In the genomic region with DNA sequence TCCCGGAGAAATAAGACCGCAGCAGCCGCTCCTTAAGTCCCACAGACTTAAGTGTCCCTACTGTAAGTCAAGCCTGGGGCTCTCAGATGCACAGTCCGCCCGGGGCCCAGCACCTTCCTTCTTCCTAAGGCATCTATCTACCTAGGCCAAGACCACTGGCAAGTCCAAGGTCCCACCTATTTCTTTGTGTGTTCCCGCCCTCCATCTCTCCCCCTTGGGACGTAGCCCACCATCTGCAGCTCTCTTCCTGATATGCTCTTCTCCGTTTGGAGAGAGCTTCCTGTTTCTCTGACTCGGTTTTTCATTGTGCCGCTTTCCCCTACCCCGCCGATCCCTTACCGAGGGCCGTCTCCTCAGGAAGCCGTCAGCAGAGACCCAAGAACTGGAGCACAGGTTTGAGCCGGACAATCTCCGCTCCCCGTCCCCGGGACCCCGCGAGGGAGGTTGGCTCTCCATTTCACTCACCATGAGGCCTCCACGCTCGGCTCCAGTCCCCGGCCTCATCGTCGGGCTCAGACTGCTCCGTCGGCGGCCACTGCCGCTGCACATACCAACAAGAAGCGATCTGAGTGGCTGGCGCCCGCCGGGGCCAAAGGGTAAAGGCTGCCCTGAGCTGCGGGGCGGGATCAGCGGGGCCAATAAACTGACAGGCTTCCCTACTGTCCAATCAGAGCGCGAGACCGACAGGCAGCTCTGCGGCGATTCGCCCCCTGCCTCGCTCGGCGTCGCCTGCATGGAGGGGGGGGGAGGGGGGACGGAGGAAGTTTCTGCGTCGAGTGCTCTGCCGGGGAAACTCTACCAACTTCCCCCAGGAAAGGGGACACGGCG, we compare ENCODE assay signal across 8 mouse cellular contexts. TPM values are rescaled to one million over a fixed set of nuclear protein-coding genes. Genes with fewer than 3 reads are reported as not detected.
DNase-seq lines count a peak whose midpoint lies in the region; ATAC-seq and TF ChIP-seq lines count a peak whose summit lies in the region.

A gene (minus strand): TSS at position 601 of the 828 bp plus-strand sequence.

- H3K4me1 ChIP-seq in ES-E14 (ENCODE audit: control insufficient read depth in 2 of 2, insufficient read depth in 2 of 2, low read length in 2 of 2, poor library complexity in 1 of 2), result peaks cover 1 to 12% of the 10 kb centered on the region in 2 experiments; a peak in 3 of 4 replicates
- H3K4me1 ChIP-seq in forebrain, embryonic 15.5 days, result peaks cover 29% of the 10 kb centered on the region
- H3K4me1 ChIP-seq in lung, adult 2 months (ENCODE audit: control insufficient read depth, insufficient read depth, low read length), result peaks cover 3% of the 10 kb centered on the region; the same call in 1 of the 2 replicates

- H3K4me2 ChIP-seq in forebrain, embryonic 15.5 days (replicated peaks), result peak within 1 kb of the TSS; percentile 58

- WGBS in forebrain, embryonic 15.5 days, result 0% methylated on average over 48 of the region's 53 CpGs
- under 1% methylated on average over 52 of the region's 53 CpGs for WGBS in lung, adult 2 months

- peak within 1 kb of the TSS; percentile 95 for H3K27ac ChIP-seq in ES-E14 (ENCODE audit: insufficient read depth, low read depth, low read length, poor library complexity, severe bottlenecking)
- H3K27ac ChIP-seq in forebrain, embryonic 15.5 days (replicated peaks), result peak within 1 kb of the TSS; percentile 98

- peak; percentile 97 for ATAC-seq in forebrain, embryonic 15.5 days (replicated peaks)
- peak; percentile 90 for ATAC-seq in neutrophil, adult 5-6 weeks (ENCODE audit: extremely low read depth, insufficient number of reproducible peaks, low FRiP score, poor library complexity, severe bottlenecking)

- in situ Hi-C loops in ES-E14 (cut with MboI; ENCODE audit: low sequenced_read_pairs in 2 of 2, unreplicated experiment in 2 of 2), result no loop called here

- peak; percentile 96 for DNase-seq in ES-E14 (ENCODE audit: low read depth, low spot score)
- DNase-seq in cerebellum, adult 11-12 months, result peak; percentile 99
- DNase-seq in heart, postnatal 25 days (ENCODE audit: low spot score), result peak; percentile 99
- peak; percentile 99 for DNase-seq in layer of hippocampus, adult 18-20 months (ENCODE audit: low spot score in 2 of 2)
- peak; percentile 100 for DNase-seq in lung, adult 2 months
- peak; percentile 99 for DNase-seq in thymus, adult 18-20 months

- H3K9me3 ChIP-seq in ES-E14 (ENCODE audit: control insufficient read depth, insufficient read depth, low read depth, low read length), result no peaks in the 10 kb centered on the region
- H3K9me3 ChIP-seq in forebrain, embryonic 15.5 days, result no peaks in the 10 kb centered on the region

- no peak for TF ChIP-seq CTCF in lung, adult 2 months (IDR thresholded peaks at IDR 0.05; ENCODE audit: insufficient read depth, low read length)

- peak; percentile 60; the same call in 1 of the 2 replicates for TF ChIP-seq POLR2A in lung, adult 2 months (IDR thresholded peaks at IDR 0.05; ENCODE audit: borderline replicate concordance, extremely low read depth, low read depth, low read length)

- peak within 1 kb of the TSS; percentile 98 to 100 for H3K4me3 ChIP-seq in ES-E14 (ENCODE audit: insufficient read depth in 1 of 2, low read depth in 1 of 2, low read length in 2 of 2, poor library complexity in 1 of 2, severe bottlenecking in 1 of 2)
- H3K4me3 ChIP-seq in forebrain, embryonic 15.5 days, result peak within 1 kb of the TSS; percentile 75
- peak within 1 kb of the TSS; percentile 95 for H3K4me3 ChIP-seq in lung, adult 2 months (replicated peaks; ENCODE audit: extremely low read depth, low read depth, low read length)

- H3K27me3 ChIP-seq in forebrain, embryonic 15.5 days, result no peaks in the 10 kb centered on the region

- H3K36me3 ChIP-seq in ES-E14 (ENCODE audit: control insufficient read depth, insufficient read depth, low read length, poor library complexity, severe bottlenecking), result peaks cover 2% of the 10 kb centered on the region; the same call in 1 of the 2 replicates
- peaks cover 14% of the 10 kb centered on the region for H3K36me3 ChIP-seq in forebrain, embryonic 15.5 days

- peak within 1 kb of the TSS; percentile 99 for H3K9ac ChIP-seq in ES-E14 (ENCODE audit: insufficient read depth, low read depth, low read length, poor library complexity, severe bottlenecking)
- H3K9ac ChIP-seq in forebrain, embryonic 15.5 days (replicated peaks), result peak within 1 kb of the TSS; percentile 84

- intact Hi-C loops in heart, postnatal 25 days (cut with DNase I), result loop anchor here (5.0 kb wide), 1 partner anchor 449 kb away; a partner anchor contains a TSS

TF ChIP-seq in ES-E14, 5 proteins besides CTCF, POLR2A, EP300 and RAD21:
- TF ChIP-seq ZNF384 (IDR thresholded peaks at IDR 0.05; ENCODE audit: low read depth, low read length) (no peak), CHD2 (IDR thresholded peaks at IDR 0.05; ENCODE audit: low read depth, low read length) (peak; percentile 75; the same call in 1 of the 2 replicates), HCFC1 (IDR thresholded peaks at IDR 0.05; ENCODE audit: borderline replicate concordance, insufficient read depth, low read length) (0 out of 2 replicates have a peak, but pooled peaks have one; percentile 19), MAFK (IDR thresholded peaks at IDR 0.05; ENCODE audit: insufficient read depth, low read depth, low read length) (no peak)

RNA-seq across cellular contexts. Expression of the gene that starts here (rescaled TPM):
- total RNA-seq in ES-E14 (2012; rRNA removed), result 115 and 136 TPM in 2 replicates
- 131 and 136 TPM in 2 replicates for polyA plus RNA-seq in forebrain, embryonic 15.5 days (2015; fragmentation: Nextera tagmentation; extraction: Ambion mirVana)
- 10 to 100 TPM; 30.0 to 31.4 TPM for total RNA-seq in heart, postnatal 25 days (2021)
- 10 to 100 TPM; 34.3 to 42.0 TPM for total RNA-seq in layer of hippocampus, adult 18-20 months (2021)
- 19.9 and 21.6 TPM in 2 replicates for polyA plus RNA-seq in lung, adult 2 months (2012; rRNA removed)
- 109 and 120 TPM in 2 replicates for total RNA-seq in neutrophil, adult 5-6 weeks (2017)

Comparison
In these comparisons a context has a peak if more than half of its experiments do, and no peak if none do; other contexts are left out.
1. Peak in every context shown above with its lines: DNase-seq, ATAC-seq, H3K4me3 ChIP-seq and H3K27ac ChIP-seq.